Mouse (Mus musculus) testis, adult 2 months (tissue): ENCODE data around the gene Gtpbp6.

Experiments
- CTCF ChIP-seq: fragments of 200-500 bp; IDR thresholded peaks from 2 replicates; pipeline ENCODE4 v1.5.1; 2012; ENCODE audit warnings: low read depth, mild to moderate bottlenecking, inconsistent platforms, low read length, moderate library complexity; ENCODE audit not compliant: control insufficient read depth, insufficient read depth, insufficient replicate concordance
- POLR2A ChIP-seq: fragments of 200-500 bp; IDR thresholded peaks from 2 replicates; pipeline ENCODE4 v1.6.1; 2012; ENCODE audit warnings: low read depth, mild to moderate bottlenecking, inconsistent platforms, low read length, moderate library complexity; ENCODE audit not compliant: control insufficient read depth

- TF ChIP-seq POLR2A (no peak), CTCF (no peak)
Observed at GRCm38 (mm10) chr5:110106901-110107564, 964 bp downstream of the Gtpbp6 start.
